Mouse (Mus musculus) thymus, adult 2 months (tissue): ENCODE results near the gene Cabp1.

Experiments used
- CTCF ChIP-seq: fragments of 200-500 bp; IDR thresholded peaks from 2 replicates; pipeline ENCODE4 v1.5.1; 2012; ENCODE audit warnings: mild to moderate bottlenecking, control low read depth, low read length, moderate library complexity, borderline replicate concordance; ENCODE audit not compliant: control insufficient read depth, poor library complexity, insufficient read depth; ENCODE audit errors: extremely low read depth
- POLR2A ChIP-seq: fragments of 200-500 bp; IDR thresholded peaks from 2 replicates; pipeline ENCODE4 v1.6.1; 2012; ENCODE audit warnings: mild to moderate bottlenecking, low read length, control low read depth, moderate library complexity; ENCODE audit not compliant: control insufficient read depth, poor library complexity, insufficient read depth; ENCODE audit errors: extremely low read depth

DNA sequence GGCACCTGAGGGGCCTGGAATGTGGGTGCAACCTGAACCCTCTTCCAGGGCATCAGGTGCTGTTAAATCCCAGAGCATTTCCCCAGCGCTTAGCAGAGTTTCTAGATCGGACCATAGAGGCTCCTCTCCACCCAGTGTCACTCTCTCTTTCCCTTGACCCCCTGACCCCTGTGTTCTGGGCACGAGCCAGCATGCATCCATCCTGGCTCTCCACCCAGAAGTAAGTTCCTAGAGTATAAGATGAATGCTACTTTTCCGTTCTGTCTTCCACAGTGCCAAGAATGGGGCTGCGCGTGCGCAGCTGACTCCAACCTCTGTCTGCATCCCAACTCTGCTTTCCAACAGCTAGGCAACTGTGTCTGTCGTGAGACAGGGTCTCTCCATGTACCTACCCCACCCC, 24.0 kb downstream of the Cabp1 start:
- no peak for TF ChIP-seq POLR2A
- no peak for TF ChIP-seq CTCF
